Mouse (Mus musculus) cerebellum, adult 8-10 months (tissue): ENCODE results near the gene Dkc1.
A peak's percentile ranks its signal among the peaks of the same experiment; 100 is the strongest.
"Not testable (repeated sequence)": the region's sequence is repeated elsewhere in the genome, so short reads cannot be mapped to it uniquely, and the experiment has no call there.

Experiments
- DNase-seq: peaks from one replicate; pipeline ENCODE4 v3.0.0; 2022

The Dkc1 gene

DNA sequence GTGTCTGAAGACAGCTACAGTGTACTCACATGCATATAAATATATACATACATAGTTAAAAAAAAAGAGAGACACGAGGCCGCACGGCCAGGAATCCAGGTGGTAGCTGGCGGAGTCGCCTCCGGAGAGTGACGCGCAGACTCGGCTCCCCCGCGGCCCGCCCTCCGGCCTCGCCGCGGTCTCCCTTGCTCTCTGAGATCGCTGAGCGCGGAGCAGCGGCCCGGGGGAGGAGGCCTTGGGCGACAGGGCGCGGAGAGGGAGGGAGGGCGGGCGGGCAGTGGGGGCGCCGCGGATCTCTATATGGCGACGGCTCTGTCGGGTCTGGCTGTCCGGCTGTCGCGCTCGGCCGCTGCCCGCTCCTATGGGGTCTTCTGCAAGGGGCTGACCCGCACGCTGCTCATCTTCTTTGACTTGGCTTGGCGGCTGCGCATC lies 47.5 kb downstream of the Dkc1 start:
- not testable (repeated sequence) for DNase-seq

DNA sequence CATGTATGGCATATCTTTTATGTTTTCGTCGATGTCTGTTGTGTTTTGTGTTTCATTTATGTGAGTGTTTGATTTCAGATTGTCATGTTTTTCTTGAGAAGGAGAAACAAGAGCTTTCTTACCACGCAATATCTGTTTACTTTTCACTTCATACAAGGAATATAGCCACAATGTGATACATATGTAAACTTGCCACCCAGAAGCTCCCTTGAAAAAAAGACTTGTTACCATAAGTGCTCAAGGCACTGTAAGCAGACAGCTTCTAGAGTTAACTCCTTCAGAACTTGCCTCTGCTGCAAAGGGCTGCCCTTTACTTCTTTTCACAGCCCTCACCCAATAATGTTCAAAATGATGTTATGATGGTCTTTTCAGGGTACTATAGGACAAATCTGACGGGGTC lies 52.8 kb downstream of the Dkc1 start:
- DNase-seq = no peak

DNA sequence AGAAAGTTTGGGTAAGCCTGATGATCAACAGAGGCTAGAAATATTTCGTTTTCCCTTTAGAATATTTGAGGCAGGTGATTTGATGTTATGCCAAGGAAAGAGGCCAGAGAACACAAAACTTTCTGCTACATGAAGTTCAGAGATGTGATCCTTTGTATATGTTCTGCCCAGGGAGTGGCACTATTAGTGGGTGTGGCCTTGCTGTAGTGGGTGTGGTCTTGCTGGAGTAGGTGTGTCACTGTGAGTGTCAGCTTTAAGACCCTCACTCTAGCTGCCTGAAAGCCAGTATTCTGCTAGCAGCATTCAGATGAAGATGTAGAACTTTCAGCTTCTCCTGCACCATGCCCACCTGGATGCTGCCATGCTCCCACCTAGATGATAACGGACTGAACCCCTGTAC lies 54.6 kb downstream of the Dkc1 start:
- no peak for DNase-seq

DNA sequence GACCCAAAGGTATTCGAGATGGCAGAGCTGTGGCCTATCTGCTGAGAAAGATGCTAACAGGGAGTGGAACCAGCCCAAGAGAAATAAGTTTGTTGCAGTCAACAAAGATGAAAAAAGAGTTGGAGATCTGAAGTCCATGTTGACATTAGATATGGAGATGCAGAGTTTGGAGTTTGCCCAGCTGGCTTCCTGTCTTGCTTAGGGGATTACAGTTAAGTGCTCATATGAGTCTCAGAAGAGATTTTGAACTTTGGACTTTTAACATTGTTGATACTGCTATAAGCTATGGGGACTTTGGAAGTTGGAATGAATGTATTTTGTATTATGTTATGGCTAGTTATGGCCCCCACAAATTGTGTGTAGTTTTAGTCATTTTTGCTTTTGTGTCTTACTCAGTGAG lies 56.6 kb downstream of the Dkc1 start:
- no peak for DNase-seq

DNA sequence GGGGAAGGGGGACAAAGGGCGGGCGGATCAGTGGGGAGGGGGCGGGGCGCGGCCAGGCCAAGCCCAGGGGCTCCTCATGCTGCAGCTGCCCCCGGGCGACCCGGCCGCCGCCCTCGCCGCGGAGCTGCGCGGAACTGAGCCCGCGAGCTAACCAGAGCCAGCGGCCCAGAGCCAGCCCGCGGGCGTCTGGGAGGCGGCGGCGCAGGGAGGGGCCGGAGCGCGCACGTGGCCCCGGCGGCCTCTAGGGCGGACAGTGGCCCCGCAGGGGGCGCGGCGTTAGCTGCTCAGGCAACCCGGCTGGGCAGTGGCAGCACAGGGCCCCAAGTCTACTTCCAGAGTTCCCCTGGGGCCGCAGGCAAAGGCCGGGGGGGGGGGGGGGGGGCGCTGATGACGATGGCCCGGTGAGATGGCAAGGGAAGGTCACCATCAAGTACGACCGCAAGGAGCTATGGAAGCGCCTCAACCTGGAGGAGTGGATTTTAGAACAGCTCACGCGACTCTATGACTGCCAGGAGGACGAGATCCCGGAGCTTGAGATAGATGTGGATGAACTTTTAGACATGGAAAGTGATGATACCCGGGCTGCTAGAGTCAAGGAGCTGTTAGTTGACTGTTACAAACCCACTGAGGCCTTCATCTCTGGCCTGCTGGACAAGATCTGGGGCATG lies 60.1 kb downstream of the Dkc1 start:
- peak; percentile 16 for DNase-seq
